In the genomic region with DNA sequence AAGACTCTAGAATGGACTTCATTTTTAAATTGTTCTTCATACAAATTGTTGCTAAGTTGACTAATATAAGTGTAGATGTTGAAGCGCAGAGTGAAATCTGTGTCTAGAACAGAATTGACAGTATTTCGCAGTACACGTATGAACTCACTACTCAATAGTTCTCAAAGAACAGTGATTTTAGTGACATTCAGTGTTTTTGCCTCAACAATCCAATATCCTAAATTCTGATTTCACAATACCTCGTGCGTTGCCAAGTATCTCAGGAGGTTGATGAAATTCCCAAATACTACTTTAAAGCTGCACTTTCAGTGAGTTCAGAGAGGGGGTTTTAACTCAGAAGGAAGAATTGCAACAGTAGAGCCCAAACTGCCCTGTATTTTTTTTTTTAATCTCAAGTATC, we compare ENCODE assay signal across 8 mouse cellular contexts. TPM values are rescaled to one million over a fixed set of nuclear protein-coding genes. Genes with fewer than 3 reads are reported as not detected.
A peak's percentile ranks its signal among the peaks of the same experiment; 100 is the strongest.
DNase-seq lines count a peak whose midpoint lies in the region; ATAC-seq and TF ChIP-seq lines count a peak whose summit lies in the region.
"Had no signal": no experiment of that assay in that cellular context is flagged by ENCODE, and none has a peak within 500 bp of the region (broad histone marks: within the 10 kb centered on the region; RNA-seq: fewer than 3 reads in every experiment).

No protein-coding gene starts in this region.

- peak overlapping the region; percentile 85 for H3K4me2 ChIP-seq in heart, embryonic 16.5 days (ENCODE audit: low read depth, low read length)
- peak overlapping the region; percentile 89 for H3K4me2 ChIP-seq in liver, postnatal 0 days (ENCODE audit: low read depth, low read length)

- TF ChIP-seq EP300 in liver, postnatal 0 days (IDR thresholded peaks at IDR 0.05; ENCODE audit: low read depth): peak; percentile 50; the same call in 1 of the 2 replicates

- 86% methylated on average over 5 of the region's 5 CpGs for WGBS in heart, embryonic 16.5 days
- WGBS in liver, postnatal 0 days (ENCODE audit: insufficient replicate concordance): 72% methylated on average over 5 of the region's 5 CpGs

- H3K27me3 ChIP-seq in E14TG2a.4 (ENCODE audit: insufficient read depth, low read length): no peaks in the 10 kb centered on the region
- no peaks in the 10 kb centered on the region for H3K27me3 ChIP-seq in heart, embryonic 16.5 days (ENCODE audit: control insufficient read depth, insufficient read depth, low read length)
- H3K27me3 ChIP-seq in liver, postnatal 0 days (ENCODE audit: insufficient read depth, low read length): no peaks in the 10 kb centered on the region

- intact Hi-C loops in left cerebral cortex, postnatal 4 days (cut with DNase I): no loop called here

- peaks cover 45% of the 10 kb centered on the region for H3K36me3 ChIP-seq in E14TG2a.4 (ENCODE audit: insufficient read depth, low read length)
- H3K36me3 ChIP-seq in heart, embryonic 16.5 days (ENCODE audit: control insufficient read depth, insufficient read depth): peaks cover 27% of the 10 kb centered on the region
- peaks cover 30% of the 10 kb centered on the region for H3K36me3 ChIP-seq in liver, postnatal 0 days (replicated peaks; ENCODE audit: insufficient read depth, low read length)

- peak overlapping the region; percentile 97 for H3K9ac ChIP-seq in heart, embryonic 16.5 days (ENCODE audit: low read length)
- H3K9ac ChIP-seq in liver, postnatal 0 days (replicated peaks): no peak overlapping the region

- no peak for TF ChIP-seq CTCF in E14TG2a.4 (conservative IDR thresholded peaks at IDR 0.05; ENCODE audit: low read length)
- TF ChIP-seq CTCF in liver, postnatal 0 days (IDR thresholded peaks at IDR 0.05; ENCODE audit: low read depth): no peak

- peaks cover 34% of the 10 kb centered on the region for H3K4me1 ChIP-seq in E14TG2a.4 (replicated peaks; ENCODE audit: low read depth, low read length)
- H3K4me1 ChIP-seq in heart, embryonic 16.5 days (ENCODE audit: control insufficient read depth, insufficient read depth, low read length): peaks cover 18% of the 10 kb centered on the region
- peaks cover 23% of the 10 kb centered on the region for H3K4me1 ChIP-seq in liver, postnatal 0 days (ENCODE audit: insufficient read depth)

- H3K4me3 ChIP-seq in E14TG2a.4 (replicated peaks; ENCODE audit: low read length): peak overlapping the region; percentile 95
- H3K4me3 ChIP-seq in heart, embryonic 16.5 days (ENCODE audit: low read length): peak overlapping the region; percentile 99
- H3K4me3 ChIP-seq in liver, postnatal 0 days (ENCODE audit: low read depth, low read length): peak overlapping the region; percentile 81

- H3K9me3 ChIP-seq in E14TG2a.4 (ENCODE audit: low read length): no peaks in the 10 kb centered on the region
- H3K9me3 ChIP-seq in heart, embryonic 16.5 days (replicated peaks; ENCODE audit: control insufficient read depth, low read length): no peaks in the 10 kb centered on the region
- no peaks in the 10 kb centered on the region for H3K9me3 ChIP-seq in liver, postnatal 0 days (ENCODE audit: low read length)

- no peak overlapping the region for H3K27ac ChIP-seq in heart, embryonic 16.5 days (ENCODE audit: low read length)
- H3K27ac ChIP-seq in liver, postnatal 0 days (ENCODE audit: low read depth): peak overlapping the region; percentile 92

- peak; percentile 58 for DNase-seq in 3T3-L1 (ENCODE audit: low read depth, low spot score)
- DNase-seq in liver, postnatal 0 days: no peak
- DNase-seq in testis, postnatal 14 days (ENCODE audit: low spot score): no peak
- no peak for DNase-seq in left cerebral cortex, postnatal 4 days
- no peak for DNase-seq in adrenal gland, adult 2 months

- no peak for ATAC-seq in heart, embryonic 16.5 days (replicated peaks; ENCODE audit: extremely low read depth, insufficient read depth, low FRiP score)
- peak; percentile 5; the same call in 1 of the 2 replicates for ATAC-seq in liver, postnatal 0 days
- ATAC-seq: inflammation-experienced regulatory T-cells, adult 6 months had no signal

RNA-seq across cellular contexts. Expression of a gene that starts 1.4 kb away (rescaled TPM):
- 259 and 270 TPM in 2 replicates for polyA plus RNA-seq in heart, embryonic 16.5 days (2015; fragmentation: Nextera tagmentation; extraction: Ambion mirVana)
- 182 and 184 TPM in 2 replicates for polyA plus RNA-seq in liver, postnatal 0 days (2015; fragmentation: Nextera tagmentation; extraction: Ambion mirVana)
- 100 to 1,000 TPM; 141 to 148 TPM for total RNA-seq in left cerebral cortex, postnatal 4 days (2021)
- 100 to 1,000 TPM; 264 to 267 TPM for total RNA-seq in adrenal gland, adult 2 months (2021)
- polyA plus RNA-seq in adrenal gland, adult 2 months (2012; rRNA removed): 28.9 and 36.0 TPM in 2 replicates

RNA-seq across cellular contexts. Expression of a gene that starts 37.3 kb away (rescaled TPM):
- 10.8 and 11.2 TPM in 2 replicates for polyA plus RNA-seq in heart, embryonic 16.5 days (2015; fragmentation: Nextera tagmentation; extraction: Ambion mirVana)
- polyA plus RNA-seq in liver, postnatal 0 days (2015; fragmentation: Nextera tagmentation; extraction: Ambion mirVana): 2.9 and 3.1 TPM in 2 replicates
- total RNA-seq in left cerebral cortex, postnatal 4 days (2021): 100 to 1,000 TPM; 143 TPM
- 1 to 10 TPM; 1.6 to 1.9 TPM for total RNA-seq in adrenal gland, adult 2 months (2021)
- polyA plus RNA-seq in adrenal gland, adult 2 months (2012; rRNA removed): 13.8 and 19.6 TPM in 2 replicates

RNA-seq across cellular contexts. Expression of a gene that starts 56.2 kb away (rescaled TPM):
- 27.8 and 29.1 TPM in 2 replicates for polyA plus RNA-seq in heart, embryonic 16.5 days (2015; fragmentation: Nextera tagmentation; extraction: Ambion mirVana)
- 8.7 and 9.8 TPM in 2 replicates for polyA plus RNA-seq in liver, postnatal 0 days (2015; fragmentation: Nextera tagmentation; extraction: Ambion mirVana)
- total RNA-seq in left cerebral cortex, postnatal 4 days (2021): 10 to 100 TPM; 37.5 to 43.6 TPM
- total RNA-seq in adrenal gland, adult 2 months (2021): 10 to 100 TPM; 30.0 to 31.2 TPM
- polyA plus RNA-seq in adrenal gland, adult 2 months (2012; rRNA removed): 15.6 and 20.2 TPM in 2 replicates

RNA-seq across cellular contexts. Expression of a gene that starts 56.3 kb away (rescaled TPM):
- 414 and 420 TPM in 2 replicates for polyA plus RNA-seq in heart, embryonic 16.5 days (2015; fragmentation: Nextera tagmentation; extraction: Ambion mirVana)
- 196 and 199 TPM in 2 replicates for polyA plus RNA-seq in liver, postnatal 0 days (2015; fragmentation: Nextera tagmentation; extraction: Ambion mirVana)
- 100 to 1,000 TPM; 158 to 162 TPM for total RNA-seq in left cerebral cortex, postnatal 4 days (2021)
- 100 to 1,000 TPM; 337 to 401 TPM for total RNA-seq in adrenal gland, adult 2 months (2021)
- 176 and 178 TPM in 2 replicates for polyA plus RNA-seq in adrenal gland, adult 2 months (2012; rRNA removed)
